Mouse (Mus musculus) cortical plate, adult 2 months (tissue): Measurements from ENCODE around the gene Hnrnpk.

ENCODE experiments used
- CTCF ChIP-seq: fragments of 200-500 bp; IDR thresholded peaks from 2 replicates; pipeline ENCODE4 v1.5.1; 2011; ENCODE audit warnings: mild to moderate bottlenecking, control low read depth, low read length; ENCODE audit not compliant: insufficient read depth; ENCODE audit errors: extremely low read depth
- POLR2A ChIP-seq: fragments of 200-500 bp; IDR thresholded peaks from 2 replicates; pipeline ENCODE4 v1.6.1; 2011; ENCODE audit warnings: mild to moderate bottlenecking, low read length, control low read depth; ENCODE audit not compliant: insufficient read depth; ENCODE audit errors: extremely low read depth

DNA sequence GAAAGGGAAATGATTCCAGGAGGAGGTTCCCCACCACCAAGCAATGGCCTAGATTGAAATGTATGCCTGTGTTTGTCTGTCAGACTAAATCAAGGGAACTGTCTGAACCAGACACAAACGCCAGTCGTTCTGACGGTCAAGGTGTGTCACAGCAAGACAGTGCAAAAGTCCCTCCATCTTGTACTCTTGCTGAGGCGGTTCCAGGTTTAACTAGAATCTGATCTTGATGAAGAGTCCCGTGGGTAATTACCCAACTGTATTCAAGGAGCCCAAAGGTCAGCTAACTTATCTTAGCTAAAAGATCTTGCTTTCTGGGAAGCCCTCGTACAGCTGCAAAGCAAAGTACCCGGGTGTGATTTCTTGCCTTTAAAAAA, 17.6 kb downstream of the Hnrnpk start:
- TF ChIP-seq CTCF (no peak), POLR2A (no peak)
